Mouse (Mus musculus): ENCODE data around the gene Pole.

Pole gene

DNA sequence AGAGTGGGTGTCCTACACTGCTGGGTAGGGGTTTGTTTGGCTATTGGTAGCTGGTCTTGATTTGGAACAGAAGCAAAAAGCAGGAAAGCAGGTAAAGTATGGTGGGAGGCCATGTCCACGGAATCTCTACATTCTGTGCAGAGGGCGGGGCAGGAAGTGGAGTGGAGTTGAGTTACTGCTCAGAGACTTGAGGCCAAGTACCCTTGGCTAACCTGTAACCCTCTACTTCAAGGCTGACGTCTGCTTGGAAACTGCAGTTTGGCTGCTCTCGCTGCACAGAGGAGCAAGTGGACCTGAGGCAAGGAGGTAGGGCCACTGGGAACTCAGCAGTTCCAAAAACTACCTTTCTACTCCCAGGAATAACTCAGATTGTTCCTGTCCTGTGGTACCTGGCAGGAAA is 58.4 kb downstream of the Pole start, which contains the start of gene Lrcol1:
Gene Lrcol1, plus strand, starts transcription at position 207 of the 400 bp plus-strand sequence.
- in situ Hi-C loops (cut with MboI, MseI), result no loop called here

DNA sequence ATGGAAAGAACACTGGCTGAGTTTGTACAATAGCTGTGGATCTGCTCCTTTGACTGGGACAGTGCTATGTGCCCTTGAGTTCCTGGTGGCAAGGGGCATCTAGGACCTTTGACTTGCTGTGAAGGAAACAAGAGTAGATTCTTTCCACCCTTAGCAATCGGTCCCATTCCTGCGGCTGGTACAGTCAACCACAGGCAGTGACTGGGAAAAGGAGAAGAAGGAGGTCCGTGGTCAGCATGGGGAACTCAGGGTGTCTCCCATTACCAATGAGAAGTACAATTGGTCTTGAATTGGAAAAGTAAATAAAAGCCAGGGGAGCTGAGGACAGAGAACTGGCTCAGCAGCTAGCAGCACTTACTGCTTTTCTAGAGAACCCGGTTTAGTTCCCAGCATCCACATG is 59.4 kb downstream of the Pole start:
- in situ Hi-C loops (cut with MboI, MseI), result no loop called here

DNA sequence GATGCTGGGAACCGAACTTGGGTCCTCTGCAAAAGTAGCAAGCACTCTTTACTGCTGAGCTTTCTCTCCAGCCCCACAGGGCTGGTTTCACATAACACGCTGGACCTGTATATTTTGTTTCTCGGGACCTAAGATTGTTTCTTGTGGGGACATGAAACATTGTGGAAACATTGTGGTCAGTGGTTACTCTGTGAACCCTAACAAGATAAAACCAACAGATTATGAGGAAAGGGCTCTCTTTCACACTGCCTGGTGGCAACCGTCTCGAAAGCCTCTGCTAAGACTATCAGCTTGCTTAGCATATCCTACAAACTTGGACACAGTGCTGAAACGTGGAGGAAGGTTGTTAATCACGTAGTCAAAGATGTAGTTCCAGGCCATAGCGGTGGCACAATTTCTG is 60.9 kb downstream of the Pole start:
- in situ Hi-C loops (cut with MboI, MseI), result no loop called here

DNA sequence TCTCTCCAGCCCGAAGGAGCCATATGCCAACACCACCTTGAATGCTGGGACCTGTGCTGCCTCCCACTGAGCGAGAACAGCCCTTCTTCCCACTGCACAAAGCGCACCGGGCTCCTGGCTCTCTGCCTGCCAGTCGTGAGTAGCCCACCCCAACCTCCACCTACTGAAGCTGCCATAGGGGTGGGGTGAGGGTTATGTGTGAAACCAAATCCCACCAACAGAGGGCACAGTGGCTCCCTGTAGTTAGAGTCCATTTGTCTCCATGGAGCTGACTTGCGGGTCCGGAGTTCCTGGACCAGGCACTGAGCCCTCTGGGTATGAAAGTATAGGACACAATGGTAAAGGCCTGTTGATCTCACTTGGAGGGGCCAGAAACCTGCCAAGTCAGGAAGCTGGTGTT is 68.6 kb downstream of the Pole start:
- in situ Hi-C loops (cut with MboI, MseI), result loop anchor here (5.0 to 10.0 kb wide), 2 partner anchors 78 to 280 kb away; no protein-coding TSS in a partner anchor

DNA sequence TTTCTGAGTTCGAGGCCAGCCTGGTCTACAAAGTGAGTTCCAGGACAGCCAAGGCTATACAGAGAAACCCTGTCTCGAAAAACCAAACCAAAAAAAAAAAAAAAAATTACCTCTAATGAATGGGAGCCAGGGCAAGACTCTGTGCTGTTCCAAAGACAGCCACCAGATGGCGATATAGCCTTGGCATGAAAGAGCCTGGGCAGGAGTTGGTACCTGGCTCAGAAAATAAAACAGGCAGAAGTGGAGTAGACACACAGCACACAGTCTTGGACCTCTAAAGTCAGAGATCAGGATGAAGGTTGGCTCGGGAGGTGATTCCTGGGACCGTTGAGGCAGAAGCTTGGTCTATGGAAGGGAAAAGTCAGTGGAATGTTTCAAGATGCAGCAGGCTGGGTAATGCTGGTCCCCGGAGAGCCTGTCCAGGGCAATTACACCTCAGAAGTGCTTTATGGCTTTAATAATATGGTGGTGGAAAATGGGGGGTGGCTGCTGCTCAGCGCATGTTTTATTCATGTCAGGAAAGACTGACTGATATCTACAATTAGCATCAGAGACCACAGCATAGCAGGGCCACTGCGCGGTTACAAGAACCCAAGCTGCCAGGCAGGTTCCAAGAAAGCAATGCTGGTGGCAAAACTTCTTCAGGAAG is 71.5 kb downstream of the Pole start:
- in situ Hi-C loops (cut with MboI, MseI), result loop anchor here (5.0 to 10.0 kb wide), 2 partner anchors 75 to 277 kb away; no protein-coding TSS in a partner anchor

DNA sequence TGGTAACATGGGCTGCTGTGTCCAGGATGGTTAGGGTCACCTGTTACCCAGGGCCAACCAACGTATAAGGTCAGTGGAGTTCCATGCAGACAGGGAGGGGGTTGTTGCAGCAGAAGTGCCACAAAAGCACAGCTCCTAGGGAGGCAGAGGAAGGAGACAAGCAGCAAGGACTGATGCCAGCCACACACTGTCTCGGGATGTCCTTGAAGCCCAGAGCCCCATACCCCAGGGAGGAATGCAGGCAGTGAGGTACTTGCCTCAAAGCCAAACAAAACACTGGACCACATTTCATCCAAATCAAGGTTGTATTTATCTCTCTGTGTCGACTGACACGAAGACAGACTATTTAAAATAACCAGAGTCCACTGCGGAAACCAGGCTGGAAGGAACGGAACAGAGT is 75.4 kb downstream of the Pole start:
- in situ Hi-C loops (cut with MboI, MseI), result no loop called here

DNA sequence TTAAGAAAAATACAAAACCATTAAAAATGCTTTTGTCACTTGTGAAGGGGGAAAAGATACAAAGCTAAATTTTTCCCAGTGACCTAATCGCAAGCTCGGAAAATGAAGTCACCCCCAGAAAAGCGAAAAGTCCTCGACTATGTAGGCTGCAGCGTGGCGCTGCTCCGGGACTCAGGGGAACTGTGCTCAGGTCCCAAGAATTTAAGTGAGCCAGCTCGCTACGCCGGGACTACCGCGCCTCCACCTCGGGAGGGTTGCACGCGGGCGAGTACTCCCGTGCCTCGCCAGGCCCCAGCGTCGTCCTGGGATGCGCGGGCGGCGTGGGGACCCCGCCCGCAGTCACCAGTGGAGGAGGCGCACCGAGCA is 76.7 kb downstream of the Pole start:
- in situ Hi-C loops (cut with MboI, MseI), result no loop called here

DNA sequence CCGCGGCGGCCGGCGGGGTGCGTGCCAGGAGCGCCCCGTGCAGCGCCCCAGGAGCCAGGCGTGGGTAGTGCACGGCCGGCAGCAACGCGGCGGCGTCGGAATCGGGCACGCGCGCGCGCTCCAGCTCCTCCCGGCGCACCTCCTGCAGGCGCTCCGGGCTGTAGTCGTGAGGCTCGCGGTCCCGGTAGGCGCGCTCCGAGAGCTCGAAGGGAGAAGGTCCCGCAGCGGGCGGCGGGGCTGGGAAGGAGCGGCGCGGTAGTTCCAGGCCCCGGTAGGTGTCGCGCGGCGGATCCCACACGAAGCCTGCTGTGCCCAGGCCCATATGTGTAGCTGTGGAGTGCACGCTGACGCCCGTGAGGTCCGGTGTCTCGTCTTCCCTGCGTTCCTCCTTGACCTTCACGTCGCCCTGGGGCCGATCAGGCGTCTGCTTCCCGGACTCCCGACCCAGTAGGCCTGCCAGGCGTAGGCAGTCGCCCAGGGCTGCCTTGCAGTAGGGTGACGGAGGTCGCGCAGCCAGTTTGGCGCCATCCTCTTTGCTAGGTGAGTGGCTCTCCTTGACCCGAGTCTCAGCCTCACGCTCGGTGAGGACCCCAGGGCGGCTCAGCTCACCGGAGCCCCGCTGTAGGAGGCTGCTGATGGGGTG is 77.2 kb downstream of the Pole start:
- in situ Hi-C loops (cut with MboI, MseI), result no loop called here

DNA sequence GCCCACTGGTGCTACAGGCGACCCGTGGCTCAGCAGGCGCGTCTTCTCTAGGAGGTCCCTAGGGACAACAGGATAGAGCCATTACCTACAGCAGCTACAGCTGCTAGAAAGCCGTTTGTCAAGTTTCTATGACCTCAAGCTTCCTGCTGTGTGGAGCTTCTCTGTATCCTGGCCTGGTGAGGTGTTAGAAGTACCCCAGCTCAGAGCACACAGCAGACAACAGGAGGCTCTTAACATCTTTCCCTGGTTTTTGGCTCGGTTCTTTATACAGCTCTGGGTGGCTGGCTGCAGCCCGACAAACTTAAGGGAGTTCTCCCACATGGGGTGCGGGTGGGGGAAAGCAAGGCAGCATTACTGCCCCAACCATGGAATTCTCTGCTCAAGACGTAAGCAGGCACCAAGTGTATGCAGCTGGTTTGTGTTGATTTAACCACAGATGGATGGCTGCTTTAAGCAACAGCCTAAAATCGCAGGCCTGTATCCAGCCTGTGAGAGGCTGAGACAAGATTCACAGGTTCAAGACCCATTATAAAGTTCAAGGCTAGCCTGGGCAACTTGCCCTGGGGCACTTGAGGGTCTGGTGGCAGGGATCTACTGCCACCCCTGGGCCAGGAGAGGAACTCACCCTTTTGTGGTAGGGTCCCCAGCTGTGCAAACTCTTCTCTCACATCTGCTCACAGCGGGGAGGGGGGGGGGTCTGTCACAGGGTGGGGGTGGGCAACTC is 77.9 kb downstream of the Pole start:
- in situ Hi-C loops (cut with MboI, MseI), result no loop called here

DNA sequence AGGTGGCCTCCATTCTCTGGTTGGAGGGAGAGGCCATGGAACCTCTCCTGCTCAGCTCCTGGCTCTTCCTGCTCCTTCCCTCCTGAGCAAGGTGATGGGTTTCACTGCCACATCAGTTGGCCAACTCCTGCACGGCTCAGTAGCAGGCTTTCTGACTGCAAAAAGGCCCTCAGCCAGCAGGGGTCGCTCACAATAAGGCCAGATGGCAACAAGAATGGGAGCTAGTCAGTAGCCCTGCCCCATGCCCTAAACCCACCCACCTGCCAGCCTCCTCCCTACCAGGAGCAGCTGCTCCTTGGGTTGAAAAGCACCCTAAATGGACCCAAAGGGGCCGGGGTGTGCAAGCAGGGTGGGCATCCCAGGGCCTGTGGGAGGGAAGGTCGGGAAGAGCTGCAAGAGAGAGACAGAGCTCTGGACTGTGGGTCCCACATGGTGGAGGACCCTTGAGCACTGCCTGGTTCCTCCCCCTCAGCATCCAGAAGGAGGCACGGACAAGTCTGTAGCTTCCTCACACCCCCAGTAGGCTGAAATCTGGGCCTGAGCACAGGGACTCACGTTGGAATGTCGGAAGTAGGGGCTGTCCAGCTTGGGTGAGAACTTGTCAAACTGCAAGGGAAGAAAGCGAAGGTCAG is 90.8 kb downstream of the Pole start:
- in situ Hi-C loops (cut with MboI, MseI), result no loop called here

DNA sequence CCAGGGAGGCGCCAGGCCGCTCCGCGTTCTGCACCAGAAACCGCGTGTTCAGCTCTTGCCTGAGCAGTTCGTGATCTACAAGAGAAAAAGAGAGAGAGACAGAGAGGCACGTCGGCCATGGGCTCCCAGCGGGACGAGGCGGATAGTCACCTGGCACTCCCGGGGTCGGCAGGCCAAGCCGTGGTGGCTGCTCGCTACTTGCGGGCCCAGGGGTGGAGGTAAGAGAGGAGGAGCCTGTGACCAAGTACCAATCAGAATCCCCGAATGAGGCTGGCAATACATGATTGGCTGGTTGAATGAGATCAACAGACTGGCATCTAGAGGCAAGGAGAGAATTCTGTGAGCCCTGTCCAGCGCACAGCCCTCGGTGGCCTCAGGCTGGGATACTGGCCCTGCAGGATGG is 92.1 kb downstream of the Pole start:
- in situ Hi-C loops (cut with MboI, MseI), result no loop called here

DNA sequence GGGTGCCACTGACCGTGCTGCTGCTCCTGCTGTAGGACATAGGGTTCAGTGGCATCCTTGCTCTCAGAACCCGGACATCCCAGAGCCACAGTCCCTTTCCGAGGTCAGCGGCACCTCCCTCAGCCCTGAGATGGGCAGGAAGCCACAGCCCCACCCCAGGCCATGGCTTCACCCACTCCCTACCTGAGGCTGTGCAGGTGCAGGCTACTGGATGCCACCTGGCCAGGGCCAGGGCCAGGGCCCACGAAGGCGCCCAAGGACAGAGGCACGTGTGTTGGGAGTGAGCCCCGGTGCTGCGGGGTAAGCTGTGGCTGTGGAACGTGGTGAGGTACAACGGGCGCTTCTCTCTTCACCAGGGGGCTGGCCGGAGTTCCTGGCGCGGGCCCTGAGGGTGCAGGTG is 93.0 kb downstream of the Pole start:
- in situ Hi-C loops (cut with MboI, MseI), result no loop called here

DNA sequence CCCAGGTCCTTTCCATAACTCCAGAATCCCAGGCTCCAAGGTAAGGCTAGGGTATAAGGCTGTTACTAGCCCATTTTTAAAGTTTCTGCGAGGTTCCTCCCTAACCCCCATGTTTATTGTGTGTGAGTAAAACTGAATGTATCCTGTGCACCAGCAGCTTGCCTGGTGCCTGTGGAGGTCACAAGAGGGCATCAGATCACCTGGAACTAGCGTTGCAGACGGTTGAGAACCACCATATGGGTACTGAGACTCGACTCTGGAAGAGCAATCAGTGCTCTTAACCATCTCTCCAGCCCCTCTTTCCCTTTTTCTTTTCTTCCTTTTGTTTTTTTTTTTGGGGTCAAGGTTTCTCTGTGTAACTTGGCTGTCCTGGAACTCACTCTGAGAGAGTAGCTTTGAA is 93.7 kb downstream of the Pole start:
- in situ Hi-C loops (cut with MboI, MseI), result no loop called here

DNA sequence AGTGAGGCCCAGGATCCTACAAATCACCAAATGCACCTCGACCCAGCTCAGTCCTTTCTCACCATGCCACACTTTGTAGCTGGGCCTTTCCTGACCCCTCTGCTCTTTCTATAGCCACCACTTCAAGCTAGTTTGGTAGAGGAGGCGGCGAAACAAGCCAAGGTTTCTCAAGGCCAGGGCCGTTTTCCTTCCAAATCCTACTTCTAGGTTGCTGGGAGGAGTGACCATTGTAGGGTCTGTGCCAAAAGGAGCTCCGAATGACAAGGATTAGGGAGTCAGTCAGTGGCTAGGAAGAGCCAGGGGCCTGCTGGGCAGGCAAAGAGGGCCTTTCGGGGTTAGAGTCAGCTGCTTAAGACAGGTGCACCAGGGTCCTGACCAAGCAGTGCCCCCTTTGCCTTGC is 98.4 kb downstream of the Pole start:
- in situ Hi-C loops (cut with MboI, MseI), result no loop called here

DNA sequence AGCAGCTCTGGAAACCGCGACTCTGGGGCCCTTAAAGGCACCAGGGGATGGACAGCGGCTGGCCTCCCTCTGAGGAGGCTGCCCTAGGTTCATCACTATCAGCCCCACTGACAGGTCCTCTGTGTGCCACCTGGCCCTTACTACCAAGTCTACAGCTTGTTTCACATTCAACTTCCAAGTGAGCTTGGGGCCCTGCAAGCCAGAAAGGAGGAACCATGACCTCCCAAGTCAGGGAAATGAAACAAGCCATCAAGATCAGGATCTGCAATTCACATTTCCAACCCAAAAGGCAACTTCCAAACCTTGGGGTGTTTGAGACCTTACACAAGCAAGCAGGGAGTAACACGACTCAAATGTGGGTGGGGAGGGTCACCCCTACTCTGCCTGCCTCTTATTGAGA is 99.2 kb downstream of the Pole start:
- in situ Hi-C loops (cut with MboI, MseI), result no loop called here

DNA sequence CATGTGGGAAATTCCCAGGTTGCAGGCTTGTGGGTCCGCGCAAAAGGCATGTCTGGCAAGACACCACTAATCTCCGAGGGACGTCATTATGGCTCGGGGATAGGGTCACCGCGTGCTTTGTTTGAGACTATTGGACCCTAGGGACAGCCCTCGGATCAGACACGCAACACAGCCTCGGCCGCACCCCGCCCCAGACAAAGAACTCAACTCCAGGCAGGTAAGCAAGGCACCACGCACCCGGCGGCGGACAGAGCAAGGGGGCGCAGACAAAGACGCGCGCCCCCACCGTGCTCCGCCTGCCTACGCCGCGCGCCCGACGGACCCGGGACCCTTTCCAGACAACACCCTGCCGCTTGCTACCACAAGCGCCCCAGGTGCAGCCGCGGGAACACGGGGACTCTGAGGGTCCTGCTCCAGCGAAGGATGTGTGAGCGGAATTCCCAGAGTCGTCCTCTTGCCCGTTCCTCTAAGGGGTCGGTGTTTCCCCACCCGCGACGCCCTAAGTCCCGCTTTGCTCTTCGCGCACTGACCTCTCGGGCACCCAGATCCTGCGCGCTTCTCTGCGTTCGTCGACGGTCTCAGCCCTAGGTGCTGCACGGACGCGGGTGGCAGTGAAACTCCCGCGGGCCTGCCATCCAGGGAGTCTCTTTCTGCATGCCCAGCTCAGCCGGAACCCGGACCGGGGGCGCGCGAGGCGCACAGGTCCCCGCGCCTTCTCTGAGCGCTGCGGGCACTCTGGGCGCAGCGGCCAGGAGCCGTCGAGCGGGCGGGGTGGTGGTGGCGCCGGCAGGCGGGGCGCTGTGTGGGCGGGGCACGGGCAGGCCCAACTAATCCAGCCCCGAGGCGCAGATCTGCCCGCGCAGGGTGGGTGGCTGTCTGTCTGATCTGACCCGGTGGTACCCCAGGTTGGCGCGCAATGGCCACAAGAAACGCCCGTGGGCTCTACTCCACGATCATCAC is 100.5 kb downstream of the Pole start:
- in situ Hi-C loops (cut with MboI, MseI), result no loop called here

Data from regulatory T cell (primary cell).